Mouse (Mus musculus): ENCODE measurements around the gene Armh3.

Armh3 gene

GRCm38 (mm10) chr19:45783181-45783932 lies 214.9 kb downstream of the Armh3 start, which contains the start of gene Mgea5:
Gene Mgea5, minus strand, starts transcription at chr19:45783837.
- DNase-seq = peak; percentile 97

GRCm38 (mm10) chr19:45782315-45783001 lies 215.8 kb downstream of the Armh3 start:
- peak; percentile 84 for DNase-seq

DNA sequence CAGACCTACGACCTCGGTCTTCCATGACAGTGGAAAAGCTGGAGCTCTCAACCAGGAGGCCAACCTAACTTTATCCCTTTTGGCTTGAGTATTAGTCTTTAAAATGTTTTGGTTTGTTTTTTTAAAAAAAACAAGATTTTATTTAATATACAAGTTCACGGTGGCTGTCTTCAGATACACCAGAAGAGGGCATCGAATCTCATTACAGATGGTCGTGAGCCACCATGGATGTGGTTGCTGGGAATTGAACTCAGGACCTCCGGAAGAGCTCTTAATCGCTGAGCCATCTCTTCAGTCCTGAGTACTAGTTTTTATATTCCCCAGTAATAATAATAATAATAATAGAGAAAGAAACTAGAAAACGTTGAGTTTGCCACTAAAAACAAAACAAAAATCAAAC lies 216.6 kb downstream of the Armh3 start:
- no peak for DNase-seq

DNA sequence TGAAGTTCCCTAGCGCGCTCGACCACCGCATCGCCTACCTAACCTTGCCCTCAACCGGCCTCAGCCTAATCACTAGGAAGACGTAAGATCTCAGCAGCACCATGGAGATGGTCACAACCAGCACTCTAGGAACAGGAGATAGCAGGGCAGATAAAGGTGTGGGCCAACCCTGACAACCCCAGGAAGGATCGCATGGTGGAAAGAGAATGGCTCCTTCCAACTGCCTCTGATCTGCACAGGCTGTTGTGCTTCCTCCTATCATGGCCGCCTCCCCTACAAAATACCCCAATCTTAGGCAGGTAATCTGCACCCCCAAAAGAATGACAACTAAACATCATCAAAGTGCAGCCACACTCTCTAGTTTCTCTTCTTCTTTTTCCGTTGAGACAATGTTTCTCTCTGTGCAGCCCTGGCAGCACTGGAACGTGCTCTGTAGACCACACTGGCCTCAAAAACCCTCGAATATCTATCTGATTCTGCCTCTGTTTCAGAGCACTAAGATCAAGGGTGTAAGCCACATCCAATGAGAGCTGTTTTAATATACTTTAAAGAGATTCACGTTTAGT lies 217.9 kb downstream of the Armh3 start:
- DNase-seq = no peak

DNA sequence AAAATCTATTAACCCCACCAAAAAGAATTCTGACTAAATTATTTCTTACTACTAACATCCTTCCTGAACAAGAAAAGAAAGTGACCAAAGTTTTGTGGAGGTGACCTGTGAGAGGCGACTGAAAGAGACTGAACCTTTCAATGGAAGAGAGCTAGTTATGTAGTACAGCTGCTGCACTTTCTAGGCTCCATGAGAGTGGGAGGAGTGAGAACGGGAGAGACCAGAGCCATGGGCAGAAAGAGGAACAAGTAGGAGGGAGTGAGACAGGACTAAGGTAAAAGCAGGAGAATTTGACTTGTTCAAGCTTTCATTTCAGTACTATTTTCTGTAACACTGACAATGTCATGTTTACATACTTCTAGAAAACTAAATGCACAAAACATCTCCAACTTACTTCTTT lies 222.8 kb downstream of the Armh3 start:
- DNase-seq = no peak

GRCm38 (mm10) chr19:45771501-45771900 lies 226.8 kb downstream of the Armh3 start:
- DNase-seq = no peak
